ENCODE assay signal across 8 mouse cellular contexts in the genomic region with DNA sequence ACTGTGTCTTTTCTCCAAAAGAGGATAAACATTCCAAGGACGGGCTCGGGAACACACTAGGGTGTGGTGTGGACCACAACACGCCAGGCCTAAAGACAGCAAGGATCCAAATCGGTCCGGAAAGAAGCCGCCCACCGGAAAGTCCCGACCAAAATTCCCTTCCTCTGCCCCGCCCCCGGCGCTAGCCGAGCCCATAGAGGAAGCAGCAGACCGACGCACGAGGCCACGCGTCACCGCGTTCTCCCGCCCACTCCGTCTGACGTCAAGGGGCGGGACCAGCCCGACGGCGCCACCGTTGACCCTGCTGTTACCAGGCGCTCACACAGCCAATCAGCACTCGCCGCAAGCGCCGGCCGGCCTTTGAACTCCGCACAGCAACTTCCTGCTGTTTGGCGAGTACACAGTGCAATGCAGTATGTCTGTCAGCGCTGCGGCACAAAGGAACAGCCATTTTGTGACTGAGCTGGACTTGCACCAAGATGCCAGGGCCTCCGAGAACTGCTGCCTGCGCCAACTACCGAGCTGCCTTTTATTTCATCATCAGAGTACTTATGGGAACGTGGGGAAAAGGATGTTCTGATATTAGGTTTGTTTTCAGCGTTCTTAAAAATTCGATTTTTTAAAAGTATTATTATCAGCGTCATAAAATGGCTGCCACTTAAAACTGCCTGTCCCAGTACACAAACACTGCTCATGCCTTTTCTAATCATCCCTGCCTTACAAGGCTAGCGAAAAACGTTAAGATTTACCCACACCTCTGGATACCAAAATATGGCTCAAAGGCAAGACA. TPM values are rescaled to one million over a fixed set of nuclear protein-coding genes. Genes with fewer than 3 reads are reported as not detected.
DNase-seq lines count a peak whose midpoint lies in the region; ATAC-seq lines count a peak whose summit lies in the region.

No protein-coding gene starts in this region.

- H3K27me3 ChIP-seq in embryonic facial prominence, embryonic 13.5 days = no peaks in the 10 kb centered on the region
- no peaks in the 10 kb centered on the region for H3K27me3 ChIP-seq in limb, embryonic 13.5 days
- no peaks in the 10 kb centered on the region for H3K27me3 ChIP-seq in midbrain, embryonic 16.5 days (ENCODE audit: control insufficient read depth, insufficient read depth, low read depth, low read length)

- peak; percentile 97 for ATAC-seq in embryonic facial prominence, embryonic 13.5 days (ENCODE audit: insufficient number of reproducible peaks, insufficient read depth, low FRiP score, low TSS enrichment, low read depth)
- peak; percentile 98 for ATAC-seq in limb, embryonic 13.5 days (ENCODE audit: low FRiP score, low read depth)
- ATAC-seq in midbrain, embryonic 16.5 days = peak; percentile 98

- peaks cover 35% of the 10 kb centered on the region for H3K4me1 ChIP-seq in embryonic facial prominence, embryonic 13.5 days
- H3K4me1 ChIP-seq in limb, embryonic 13.5 days = peaks cover 41% of the 10 kb centered on the region
- peaks cover 35% of the 10 kb centered on the region for H3K4me1 ChIP-seq in midbrain, embryonic 16.5 days (ENCODE audit: control insufficient read depth, insufficient read depth, low read length)

- H3K4me3 ChIP-seq in embryonic facial prominence, embryonic 13.5 days = peak overlapping the region; percentile 48
- peak overlapping the region; percentile 50 for H3K4me3 ChIP-seq in limb, embryonic 13.5 days
- peak overlapping the region; percentile 50 for H3K4me3 ChIP-seq in midbrain, embryonic 16.5 days (ENCODE audit: low read depth, low read length)

- peak; percentile 100 for DNase-seq in 3134 (ENCODE audit: extremely low read depth, insufficient read length, low spot score)
- peak; percentile 100 for DNase-seq in adrenal gland, postnatal 36 days
- peak; percentile 100 for DNase-seq in heart, adult 18-20 months
- peak; percentile 100 for DNase-seq in kidney, adult 8-10 months
- DNase-seq in spleen, postnatal 10 days (ENCODE audit: low spot score in 2 of 2) = peak; percentile 99

- no peaks in the 10 kb centered on the region for H3K36me3 ChIP-seq in embryonic facial prominence, embryonic 13.5 days
- H3K36me3 ChIP-seq in limb, embryonic 13.5 days = peaks cover 12% of the 10 kb centered on the region; the same call in 1 of the 2 replicates
- no peaks in the 10 kb centered on the region for H3K36me3 ChIP-seq in midbrain, embryonic 16.5 days (ENCODE audit: control insufficient read depth, insufficient read depth, low read length)

- H3K9me3 ChIP-seq in embryonic facial prominence, embryonic 13.5 days = no peaks in the 10 kb centered on the region
- no peaks in the 10 kb centered on the region for H3K9me3 ChIP-seq in limb, embryonic 13.5 days
- no peaks in the 10 kb centered on the region for H3K9me3 ChIP-seq in midbrain, embryonic 16.5 days (replicated peaks; ENCODE audit: control insufficient read depth, low read length, poor library complexity, severe bottlenecking)

- peak overlapping the region; percentile 73 for H3K9ac ChIP-seq in embryonic facial prominence, embryonic 13.5 days
- peak overlapping the region; percentile 79 for H3K9ac ChIP-seq in limb, embryonic 13.5 days
- peak overlapping the region; percentile 63 for H3K9ac ChIP-seq in midbrain, embryonic 16.5 days (ENCODE audit: low read depth, low read length)

- WGBS in embryonic facial prominence, embryonic 13.5 days = under 1% methylated on average over 46 of the region's 46 CpGs
- under 1% methylated on average over 46 of the region's 46 CpGs for WGBS in limb, embryonic 13.5 days
- under 1% methylated on average over 46 of the region's 46 CpGs for WGBS in midbrain, embryonic 16.5 days

- peak overlapping the region; percentile 96 for H3K27ac ChIP-seq in embryonic facial prominence, embryonic 13.5 days
- peak overlapping the region; percentile 95 for H3K27ac ChIP-seq in limb, embryonic 13.5 days
- H3K27ac ChIP-seq in midbrain, embryonic 16.5 days (ENCODE audit: low read length) = peak overlapping the region; percentile 93

- peak overlapping the region; percentile 77 for H3K4me2 ChIP-seq in embryonic facial prominence, embryonic 13.5 days
- H3K4me2 ChIP-seq in limb, embryonic 13.5 days (replicated peaks) = peak overlapping the region; percentile 75
- peak overlapping the region; percentile 78 for H3K4me2 ChIP-seq in midbrain, embryonic 16.5 days (ENCODE audit: low read length)

RNA-seq across cellular contexts. Expression of a gene that starts 3.8 kb away (rescaled TPM):
- 10 to 100 TPM; 40.9 to 41.6 TPM for total RNA-seq in adrenal gland, postnatal 36 days (2021)
- polyA plus RNA-seq in embryonic facial prominence, embryonic 13.5 days (2015; fragmentation: Nextera tagmentation; extraction: Ambion mirVana) = 62.3 and 65.6 TPM in 2 replicates
- total RNA-seq in heart, adult 18-20 months (2021) = 10 to 100 TPM; 28.2 to 38.8 TPM
- polyA plus RNA-seq in limb, embryonic 13.5 days (2015; fragmentation: Nextera tagmentation; extraction: Ambion mirVana) = 62.5 and 66.3 TPM in 2 replicates
- 44.8 and 49.0 TPM in 2 replicates for polyA plus RNA-seq in midbrain, embryonic 16.5 days (2015; fragmentation: Nextera tagmentation; extraction: Ambion mirVana)

Comparison
In these comparisons a context has a peak if more than half of its experiments do, and no peak if none do; other contexts are left out.
1. Peak in every context shown above with its lines: DNase-seq, ATAC-seq, H3K4me3 ChIP-seq and H3K27ac ChIP-seq.